Mouse (Mus musculus) neural tube, embryonic 11.5 days (tissue): Measurements from ENCODE around the gene Dusp15. TPM values are rescaled to one million over a fixed set of nuclear protein-coding genes. Genes with fewer than 3 reads are reported as not detected.

ENCODE experiments used
- ATAC-seq: fragments of 200-750 bp; cut with Nextera tagmentation; 2 replicates; pipeline ENCODE4 v1.8.0; 2017; ENCODE audit warnings: moderate number of reproducible peaks, mild to moderate bottlenecking, moderate TSS enrichment, moderate library complexity; ENCODE audit not compliant: insufficient read depth, low FRiP score, low TSS enrichment
- DNase-seq: peaks from one replicate; pipeline ENCODE4 v3.0.0-alpha.2; 2015; ENCODE audit warnings: low spot score
- H3K27ac ChIP-seq: fragments of 300-500 bp; sonication (generic); 2 replicates; pipeline ENCODE4 v1.5.1; 2014; ENCODE audit warnings: low read depth, mild to moderate bottlenecking, low read length
- H3K27me3 ChIP-seq: fragments of 300-500 bp; sonication (generic); 2 replicates; pipeline ENCODE4 v1.6.1; 2014; ENCODE audit warnings: mild to moderate bottlenecking, low read length, mixed read lengths; ENCODE audit not compliant: control insufficient read depth, insufficient read depth
- H3K36me3 ChIP-seq: fragments of 300-500 bp; sonication (generic); 2 replicates; pipeline ENCODE4 v1.6.1; 2014; ENCODE audit warnings: mild to moderate bottlenecking, low read length, moderate library complexity, mixed read lengths; ENCODE audit not compliant: control insufficient read depth, insufficient read depth
- H3K4me1 ChIP-seq: fragments of 300-500 bp; sonication (generic); 2 replicates; pipeline ENCODE4 v1.6.1; 2014; ENCODE audit warnings: low read length, mixed read lengths; ENCODE audit not compliant: control insufficient read depth, insufficient read depth
- H3K4me2 ChIP-seq: fragments of 300-500 bp; sonication (generic); 2 replicates; pipeline ENCODE4 v1.6.1; 2014; ENCODE audit warnings: low read depth, mild to moderate bottlenecking, moderate library complexity
- H3K4me3 ChIP-seq: fragments of 300-500 bp; sonication (generic); 2 replicates; pipeline ENCODE4 v1.5.1; 2014; ENCODE audit warnings: low read depth, low read length
- H3K9ac ChIP-seq: fragments of 300-500 bp; sonication (generic); 2 replicates; pipeline ENCODE4 v1.6.1; 2014; ENCODE audit warnings: mild to moderate bottlenecking, low read length
- H3K9me3 ChIP-seq: fragments of 300-500 bp; sonication (generic); 2 replicates; pipeline ENCODE4 v1.6.1; 2016; ENCODE audit warnings: low read length; ENCODE audit not compliant: control insufficient read depth
- WGBS: fragments of 180-500 bp; shearing (Covaris S2); extraction: QIAGEN DNeasy Blood & Tissue Kit; methylation state at CpG from one replicate; pipeline ENCODE4 v1.1.7; 2014; 5-methylcytosine and 5-hydroxymethylcytosine counted together
- polyA plus RNA-seq: library from polyadenylated mRNA; unstranded; fragments of >200 nt; fragmentation: Nextera tagmentation; extraction: Ambion mirVana; gene quantifications from 2 replicates; pipeline ENCODE4 v1.2.1, GENCODE M21; 2014

Gene Dusp15
- polyA plus RNA-seq, 1 experiment from 2014 or later: 1.4 TPM

DNA sequence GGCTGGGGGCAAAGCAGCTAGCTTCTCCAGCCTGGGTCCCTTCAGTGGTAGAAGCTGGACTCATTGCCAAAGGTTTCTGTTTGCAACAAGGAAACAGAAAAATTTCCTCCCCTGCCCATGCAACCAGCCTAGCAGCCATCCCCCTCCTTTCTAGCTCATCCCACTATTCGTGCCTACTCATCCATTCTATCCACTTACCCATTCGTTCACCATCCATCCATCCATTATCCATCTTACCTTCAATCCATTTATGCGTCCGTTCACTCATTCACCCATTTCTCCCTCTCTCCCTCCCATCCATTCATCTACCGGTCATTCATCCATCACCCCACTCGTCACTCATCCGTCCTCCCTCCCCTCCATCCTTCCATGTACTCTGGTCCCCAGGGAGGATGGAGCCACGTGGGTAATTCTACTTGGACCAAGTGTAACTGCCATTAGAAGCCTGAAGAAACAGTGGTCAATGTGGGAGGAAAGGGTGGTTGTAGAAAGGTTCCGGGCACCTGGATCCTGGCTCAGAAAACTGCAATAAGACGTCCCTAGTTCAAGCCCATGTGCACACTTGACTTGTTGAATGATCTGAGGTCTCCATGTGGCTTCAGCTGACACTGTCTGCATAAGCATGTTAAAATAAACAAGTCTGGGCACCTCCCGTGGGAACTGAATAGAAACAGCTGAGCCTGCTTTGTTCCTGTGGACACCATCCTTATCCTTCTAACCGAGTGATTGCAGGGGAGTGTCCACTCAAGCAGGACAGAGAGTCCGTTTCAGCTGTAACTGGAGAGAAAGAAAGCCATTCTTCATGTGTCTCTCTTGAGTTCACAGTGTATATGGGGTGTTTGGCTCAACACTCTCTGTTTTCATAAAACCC, 587 bp upstream of the Dusp15 start:
- DNase-seq: peak; percentile 55
- peaks cover 19% of the 10 kb centered on the region for H3K27me3 ChIP-seq
- H3K27ac ChIP-seq: 0 out of 2 replicates have a peak overlapping the region, but pooled peaks have one; percentile 34
- peak overlapping the region; percentile 95 for H3K4me2 ChIP-seq
- WGBS: 12% methylated on average over 13 of the region's 13 CpGs
- H3K9ac ChIP-seq: peak overlapping the region; percentile 79
- peak overlapping the region; percentile 67 for H3K4me3 ChIP-seq
- H3K4me1 ChIP-seq: no peaks in the 10 kb centered on the region; the same call in 1 of the 2 replicates
- H3K9me3 ChIP-seq: no peaks in the 10 kb centered on the region
- peak; percentile 24 for ATAC-seq
- H3K36me3 ChIP-seq: no peaks in the 10 kb centered on the region

DNA sequence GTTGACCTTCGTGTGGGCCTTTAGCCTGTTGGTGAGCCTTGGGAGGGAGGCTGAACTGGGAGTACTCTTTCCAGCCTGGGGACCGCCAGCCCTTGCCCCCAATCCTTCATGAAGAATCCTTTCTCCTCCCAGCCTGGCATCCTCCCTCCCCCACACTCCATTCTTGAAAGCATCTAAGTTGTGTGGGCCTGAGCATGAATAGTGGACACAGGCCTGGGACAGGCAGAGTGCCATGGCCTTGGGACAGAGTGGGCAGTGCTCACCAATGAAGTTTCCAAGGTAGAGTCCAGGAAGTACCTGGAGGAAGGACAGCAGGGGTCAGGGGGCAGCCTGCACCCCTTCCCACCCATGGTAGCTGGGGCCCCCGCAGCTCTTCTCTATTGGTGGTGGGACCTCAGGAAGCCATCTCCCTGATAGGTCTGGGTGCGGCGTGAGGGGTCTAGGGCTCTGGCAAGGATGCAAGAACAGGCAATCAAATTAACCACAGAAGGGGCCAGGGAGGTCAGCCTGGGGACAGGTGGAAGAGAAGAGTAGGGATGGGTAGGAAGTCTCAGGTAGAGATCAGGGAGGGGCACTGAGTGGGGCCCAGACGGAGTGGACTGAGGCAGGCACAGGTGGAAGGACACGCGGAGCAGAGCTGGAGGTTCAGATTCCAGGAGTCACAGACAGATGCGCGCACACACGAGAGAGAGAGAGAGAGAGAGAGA, 987 bp downstream of the Dusp15 start:
- H3K27me3 ChIP-seq: peaks cover 19% of the 10 kb centered on the region
- DNase-seq: no peak
- H3K4me2 ChIP-seq: peak overlapping the region; percentile 95
- H3K27ac ChIP-seq: no peak overlapping the region
- 40% methylated on average over 11 of the region's 11 CpGs for WGBS
- H3K9me3 ChIP-seq: no peaks in the 10 kb centered on the region
- ATAC-seq: no peak
- no peaks in the 10 kb centered on the region for H3K36me3 ChIP-seq
- H3K9ac ChIP-seq: peak overlapping the region; percentile 79; the same call in 1 of the 2 replicates
- H3K4me1 ChIP-seq: no peaks in the 10 kb centered on the region; the same call in 1 of the 2 replicates
- peak overlapping the region; percentile 67 for H3K4me3 ChIP-seq

DNA sequence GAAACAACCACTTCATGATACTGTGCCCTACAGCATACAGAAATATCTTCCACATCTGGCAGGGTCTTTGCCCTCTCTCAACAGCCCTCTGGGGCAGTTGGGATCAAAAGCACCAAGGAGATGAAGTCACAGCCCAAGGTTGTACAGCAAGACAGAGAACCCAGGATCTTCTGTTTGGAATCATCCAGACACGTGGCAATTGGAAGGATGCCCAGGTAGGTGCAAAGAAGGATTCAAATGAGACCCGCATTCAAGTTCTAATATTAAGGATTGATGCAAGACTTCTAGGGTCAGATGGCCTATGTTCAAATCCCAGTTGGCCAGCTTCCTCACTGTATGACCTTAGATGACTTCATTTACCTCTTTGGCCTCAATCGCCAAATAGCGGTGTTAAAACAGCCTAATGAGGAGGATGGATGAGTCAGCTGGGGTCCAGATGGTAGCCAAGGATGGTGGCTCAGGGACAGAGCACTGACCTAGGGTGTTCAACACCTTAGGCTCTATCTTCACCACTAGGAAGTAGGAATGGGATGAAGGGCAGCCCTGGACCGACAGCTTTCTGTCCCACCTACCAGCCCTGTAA, 3.0 kb downstream of the Dusp15 start:
- no peaks in the 10 kb centered on the region for H3K9me3 ChIP-seq
- no peak for ATAC-seq
- DNase-seq: no peak
- no peak overlapping the region for H3K4me3 ChIP-seq
- H3K36me3 ChIP-seq: no peaks in the 10 kb centered on the region
- WGBS: 78% methylated on average over 5 of the region's 5 CpGs
- H3K4me2 ChIP-seq: no peak overlapping the region
- H3K27me3 ChIP-seq: peaks cover 34% of the 10 kb centered on the region
- no peaks in the 10 kb centered on the region; the same call in 1 of the 2 replicates for H3K4me1 ChIP-seq
- H3K9ac ChIP-seq: no peak overlapping the region
- no peak overlapping the region for H3K27ac ChIP-seq

DNA sequence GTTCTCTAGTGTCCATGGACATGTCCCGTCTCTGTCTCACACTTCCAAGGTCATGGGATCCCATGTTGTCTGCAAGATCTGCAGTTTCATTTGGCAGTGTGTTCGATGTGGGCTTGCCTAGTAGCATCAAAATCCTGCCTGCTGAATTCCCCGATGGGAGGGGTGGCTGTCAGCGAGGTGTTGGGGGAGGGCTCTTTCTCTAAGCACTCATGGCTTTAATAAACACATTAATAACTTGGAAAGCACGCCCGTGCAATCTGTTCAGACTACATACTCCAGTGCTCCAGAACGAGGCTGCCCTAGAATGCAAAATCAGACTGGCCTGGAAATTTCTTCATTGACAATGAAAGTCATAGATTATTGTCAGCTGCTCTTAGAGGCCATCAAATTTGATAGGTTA, 4.4 kb downstream of the Dusp15 start:
- no peak for ATAC-seq
- Histone ChIP-seq H3K4me2 (no peak overlapping the region), H3K4me3 (no peak overlapping the region), H3K36me3 (no peaks in the 10 kb centered on the region), H3K9ac (no peak overlapping the region), H3K4me1 (peaks cover 2% of the 10 kb centered on the region; the same call in 1 of the 2 replicates), H3K27me3 (peaks cover 47% of the 10 kb centered on the region), H3K27ac (no peak overlapping the region), H3K9me3 (no peaks in the 10 kb centered on the region)
- DNase-seq: no peak
- WGBS: 73% methylated on average over 7 of the region's 7 CpGs

DNA sequence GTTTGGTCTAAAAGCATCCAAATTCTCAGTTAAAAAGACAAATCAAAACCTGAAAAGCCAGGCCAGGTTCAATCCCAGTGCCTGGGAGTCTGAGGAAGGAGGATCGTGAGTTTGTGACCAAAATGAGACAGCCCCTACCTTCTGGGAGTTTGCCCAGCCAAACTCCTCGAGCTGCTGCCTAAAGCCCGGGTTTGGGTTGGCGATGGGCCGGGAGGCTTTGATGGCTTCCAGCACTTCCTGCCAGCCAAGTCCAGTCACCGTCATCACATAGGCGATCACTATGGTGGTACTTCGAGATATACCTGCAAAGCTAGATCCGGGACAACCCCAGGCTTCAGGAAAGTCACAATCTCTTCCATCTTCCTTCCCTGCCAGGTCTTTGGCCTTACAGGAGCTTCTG, 7.5 kb downstream of the Dusp15 start:
- H3K36me3 ChIP-seq: no peaks in the 10 kb centered on the region
- H3K9me3 ChIP-seq: no peaks in the 10 kb centered on the region
- H3K4me1 ChIP-seq: 0 out of 2 replicates have a peak, but pooled peaks cover 2% of the 10 kb centered on the region
- ATAC-seq (no peak), DNase-seq (no peak)
- no peak overlapping the region for H3K4me2 ChIP-seq
- no peak overlapping the region for H3K4me3 ChIP-seq
- H3K9ac ChIP-seq: no peak overlapping the region
- H3K27ac ChIP-seq: no peak overlapping the region
- 58% methylated on average over 9 of the region's 9 CpGs for WGBS
- H3K27me3 ChIP-seq: peaks cover 45% of the 10 kb centered on the region

DNA sequence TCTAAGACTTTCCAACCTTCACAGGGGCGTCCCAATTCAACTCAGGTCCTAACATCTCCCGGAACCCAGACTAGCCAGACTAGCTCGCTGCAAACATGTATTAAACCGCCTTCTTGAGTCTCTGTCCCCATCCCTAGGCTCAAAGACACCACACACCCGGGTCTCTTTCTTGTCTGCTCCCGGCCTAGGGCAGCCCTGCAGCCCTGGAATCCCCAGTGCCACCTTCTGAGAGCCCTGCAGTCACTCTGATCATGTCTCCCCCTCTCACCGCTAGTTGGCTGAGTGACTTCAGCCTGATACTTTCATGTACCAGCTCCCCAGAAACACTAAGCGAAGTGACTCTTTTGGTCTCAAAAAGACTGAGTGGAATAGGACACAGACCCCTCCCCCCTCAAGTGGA, 7.9 kb downstream of the Dusp15 start:
- WGBS: 4% methylated on average over 8 of the region's 8 CpGs
- H3K9me3 ChIP-seq: no peaks in the 10 kb centered on the region

DNA sequence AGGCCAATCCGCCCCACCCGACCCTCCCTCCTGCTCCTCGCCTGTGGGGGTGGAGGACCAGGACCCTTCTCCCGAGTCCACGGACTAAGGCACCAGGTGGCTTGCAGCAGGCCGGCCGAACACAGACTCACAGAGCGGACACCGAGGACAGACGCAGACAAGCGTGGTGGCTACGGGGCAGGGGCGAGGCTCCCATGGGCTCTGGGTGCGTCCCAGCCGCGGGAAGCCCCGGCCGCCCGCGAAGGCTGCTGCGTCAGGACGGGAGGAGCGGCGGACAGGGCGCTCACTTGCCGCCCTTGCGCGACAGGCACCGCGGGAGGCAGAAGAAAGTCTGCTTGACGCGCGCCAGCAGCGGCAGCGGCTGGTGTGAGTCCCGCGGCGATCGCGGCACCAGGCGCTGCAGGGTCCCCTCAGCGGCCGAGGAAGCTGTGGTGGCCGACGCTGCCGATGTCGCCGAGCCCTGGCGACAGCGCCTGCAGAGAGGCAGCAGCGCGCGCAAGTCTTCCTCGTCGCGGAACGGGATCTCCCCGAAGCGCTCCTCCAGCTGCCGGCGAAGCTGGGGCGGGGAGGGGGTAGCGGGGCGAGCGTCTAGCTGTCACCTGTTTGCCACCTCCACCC, 8.5 kb downstream of the Dusp15 start:
- no peak overlapping the region for H3K27ac ChIP-seq
- no peaks in the 10 kb centered on the region for H3K9me3 ChIP-seq
- no peaks in the 10 kb centered on the region for H3K36me3 ChIP-seq
- DNase-seq (no peak), ATAC-seq (no peak)
- H3K4me3 ChIP-seq: peak overlapping the region; percentile 40
- 0 out of 2 replicates have a peak, but pooled peaks cover 2% of the 10 kb centered on the region for H3K4me1 ChIP-seq
- H3K4me2 ChIP-seq: peak overlapping the region; percentile 81
- peaks cover 45% of the 10 kb centered on the region for H3K27me3 ChIP-seq
- peak overlapping the region; percentile 29 for H3K9ac ChIP-seq
- under 1% methylated on average over 61 of the region's 65 CpGs for WGBS

More for the DNA sequence above, 7.9 kb downstream of the Dusp15 start:
- H3K9ac ChIP-seq: peak overlapping the region; percentile 29; the same call in 1 of the 2 replicates
- H3K36me3 ChIP-seq: no peaks in the 10 kb centered on the region
- peak overlapping the region; percentile 40 for H3K4me3 ChIP-seq
- H3K27ac ChIP-seq: no peak overlapping the region
- DNase-seq (no peak), ATAC-seq (no peak)
- 0 out of 2 replicates have a peak, but pooled peaks cover 2% of the 10 kb centered on the region for H3K4me1 ChIP-seq
- peak overlapping the region; percentile 81 for H3K4me2 ChIP-seq
- peaks cover 45% of the 10 kb centered on the region for H3K27me3 ChIP-seq

DNA sequence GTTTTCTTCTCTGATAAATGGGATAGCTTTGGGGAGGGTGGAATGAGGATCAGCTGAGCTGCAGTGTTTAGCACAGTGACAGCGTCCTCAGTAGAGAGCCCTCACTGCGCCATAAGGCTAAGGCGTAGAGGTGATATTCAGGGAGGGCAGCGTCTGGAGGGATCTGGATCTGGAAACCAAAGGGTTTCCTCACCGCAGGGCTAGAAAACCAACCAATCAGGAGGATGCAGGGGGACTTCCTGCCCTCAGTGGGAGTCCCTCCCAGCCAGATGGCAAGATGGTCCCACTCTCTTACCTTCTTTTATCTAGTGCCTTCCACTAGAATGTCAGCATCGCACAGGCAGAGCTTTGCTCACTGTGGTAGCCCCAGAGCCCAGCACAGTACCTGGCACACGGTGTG, 9.7 kb downstream of the Dusp15 start:
- Histone ChIP-seq H3K27me3 (peaks cover 45% of the 10 kb centered on the region), H3K9me3 (no peaks in the 10 kb centered on the region), H3K4me3 (no peak overlapping the region), H3K4me1 (0 out of 2 replicates have a peak, but pooled peaks cover 2% of the 10 kb centered on the region), H3K4me2 (no peak overlapping the region), H3K9ac (no peak overlapping the region), H3K27ac (no peak overlapping the region), H3K36me3 (no peaks in the 10 kb centered on the region)
- DNase-seq (no peak), ATAC-seq (no peak)
- 25% methylated on average over 7 of the region's 7 CpGs for WGBS
